Mouse (Mus musculus) gastrocnemius, adult 2 months (tissue): ENCODE results near the gene Gm20855. TPM values are rescaled to one million over a fixed set of nuclear protein-coding genes. Genes with fewer than 3 reads are reported as not detected.
"Not testable (repeated sequence)": the region's sequence is repeated elsewhere in the genome, so short reads cannot be mapped to it uniquely, and the experiment has no call there.

Experiments
- DNase-seq: peaks from one replicate; pipeline ENCODE4 v3.0.0; 2022
- H3K27ac ChIP-seq: fragments of 200-600 bp; 2 replicates; pipeline ENCODE4 v1.8.1; 2022; ENCODE audit warnings: mild to moderate bottlenecking
- H3K4me3 ChIP-seq: fragments of 200-600 bp; 2 replicates; pipeline ENCODE4 v1.8.1; 2022; ENCODE audit warnings: mild to moderate bottlenecking, moderate library complexity
- intact Hi-C: fragments of 180-260 bp; cut with DNase I; formaldehyde crosslinking; loops from one replicate; pipeline ENCODE4 v1.15.1; 2025
- long read RNA-seq, 2 experiments: library from polyadenylated mRNA; stranded (forward); transcript quantifications; one replicate each; pipeline ENCODE4 v2.0.0; 2021
- total RNA-seq, 2 experiments: library from RNA; stranded (reverse); gene quantifications; 2 replicates each; pipeline ENCODE4 v1.2.3; 2021

Gm20855 gene
- not detected for total RNA-seq
- long read RNA-seq, experiment 1: 0 reads
- long read RNA-seq, experiment 2: 0 reads

DNA sequence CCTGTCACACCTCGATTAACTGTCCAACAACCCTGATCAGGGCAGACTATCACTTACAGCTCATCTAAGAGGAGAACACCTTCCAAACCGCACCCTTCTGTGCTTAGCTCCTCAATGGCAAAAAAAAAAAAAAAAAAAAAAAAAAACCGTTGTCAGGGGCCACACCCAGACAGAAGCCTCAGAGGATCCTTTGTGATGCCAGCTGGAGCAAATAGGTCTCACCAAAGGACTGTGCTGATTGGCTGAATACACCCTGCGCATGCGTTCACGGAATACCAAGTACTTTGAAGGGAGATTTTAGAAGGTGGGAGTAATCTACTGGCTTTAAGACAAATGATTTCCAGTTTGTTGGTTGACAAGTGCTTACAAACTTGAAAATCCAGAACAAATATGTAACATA is at the start of gene Gm20855:
Gm20855 (minus strand) TSS at position 101 of the 400 bp plus-strand sequence.
- H3K4me3 ChIP-seq, intact Hi-C loops, DNase-seq, H3K27ac ChIP-seq: not testable (repeated sequence)
